Mouse (Mus musculus) stomach, embryonic 16.5 days (tissue): Measurements from ENCODE around the gene B4galt5. TPM values are rescaled to one million over a fixed set of nuclear protein-coding genes. Genes with fewer than 3 reads are reported as not detected.

Experiments used
- ATAC-seq: fragments of 200-750 bp; cut with Nextera tagmentation; 2 replicates; pipeline ENCODE4 v1.8.0; 2017; ENCODE audit warnings: moderate number of reproducible peaks, moderate TSS enrichment; ENCODE audit not compliant: insufficient read depth, low FRiP score
- H3K27ac ChIP-seq: fragments of 300-500 bp; sonication (generic); 2 replicates; pipeline ENCODE4 v1.5.1; 2014; ENCODE audit warnings: low read length
- H3K27me3 ChIP-seq: fragments of 300-500 bp; sonication (generic); 2 replicates; pipeline ENCODE4 v1.6.1; 2014; ENCODE audit warnings: low read length, control low read depth, mixed read lengths; ENCODE audit not compliant: control insufficient read depth, insufficient read depth
- H3K36me3 ChIP-seq: fragments of 300-500 bp; sonication (generic); 2 replicates; pipeline ENCODE4 v1.6.1; 2014; ENCODE audit warnings: low read length; ENCODE audit not compliant: control insufficient read depth, insufficient read depth
- H3K4me1 ChIP-seq: fragments of 300-500 bp; sonication (generic); 2 replicates; pipeline ENCODE4 v1.6.1; 2014; ENCODE audit warnings: low read length, control low read depth, mixed read lengths; ENCODE audit not compliant: control insufficient read depth, insufficient read depth
- H3K4me2 ChIP-seq: fragments of 300-500 bp; sonication (generic); 2 replicates; pipeline ENCODE4 v1.6.1; 2014; ENCODE audit warnings: low read depth, low read length, mixed read lengths
- H3K4me3 ChIP-seq: fragments of 300-500 bp; sonication (generic); replicated peaks from 2 replicates; pipeline ENCODE4 v1.5.1; 2014; ENCODE audit warnings: mild to moderate bottlenecking, low read length
- H3K9ac ChIP-seq: fragments of 300-500 bp; sonication (generic); 2 replicates; pipeline ENCODE4 v1.6.1; 2014; ENCODE audit warnings: low read length
- H3K9me3 ChIP-seq: fragments of 300-500 bp; sonication (generic); replicated peaks from 2 replicates; pipeline ENCODE4 v1.6.1; 2016; ENCODE audit warnings: low read length, control low read depth; ENCODE audit not compliant: control insufficient read depth
- WGBS: fragments of 180-500 bp; shearing (Covaris S2); extraction: QIAGEN DNeasy Blood & Tissue Kit; methylation state at CpG from one replicate; pipeline ENCODE4 v1.1.7; 2014; 5-methylcytosine and 5-hydroxymethylcytosine counted together
- polyA plus RNA-seq: library from polyadenylated mRNA; unstranded; fragments of >200 nt; fragmentation: Nextera tagmentation; extraction: Ambion mirVana; gene quantifications from 2 replicates; pipeline ENCODE4 v1.2.1, GENCODE M21; 2015

B4galt5 gene
- polyA plus RNA-seq, 1 experiment from 2014 or later = 7.5 TPM

DNA sequence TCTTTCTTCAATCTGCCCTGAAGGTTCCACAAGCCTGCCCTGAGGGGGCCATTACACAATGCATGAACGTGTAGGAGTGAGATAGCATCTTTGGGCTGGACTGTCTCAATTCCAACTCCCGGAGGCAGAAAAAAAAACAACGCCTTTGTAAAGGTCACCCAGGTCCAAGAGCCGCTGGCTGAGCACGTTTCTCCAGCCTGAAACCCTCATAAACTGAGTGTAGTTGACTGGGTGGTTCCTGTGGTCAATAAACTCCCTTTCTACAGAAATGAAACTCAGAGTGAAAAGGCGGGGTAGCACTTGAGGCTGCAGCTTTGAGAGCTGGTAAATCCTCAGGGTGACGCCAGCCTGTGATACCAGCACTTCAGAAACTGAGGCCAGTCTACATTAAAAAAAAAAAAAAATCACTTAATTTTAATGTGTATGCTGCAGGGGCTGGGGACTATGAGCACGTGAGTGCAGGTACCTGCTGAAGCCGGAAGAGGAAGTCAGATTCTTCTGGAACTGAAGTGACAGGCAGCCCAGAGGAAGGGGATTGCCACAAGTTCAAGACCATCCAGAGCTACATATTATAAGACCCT lies 2.5 kb upstream of the B4galt5 start:
- Histone ChIP-seq H3K4me1 (peaks cover 5% of the 10 kb centered on the region), H3K27ac (peak overlapping the region; percentile 21)

DNA sequence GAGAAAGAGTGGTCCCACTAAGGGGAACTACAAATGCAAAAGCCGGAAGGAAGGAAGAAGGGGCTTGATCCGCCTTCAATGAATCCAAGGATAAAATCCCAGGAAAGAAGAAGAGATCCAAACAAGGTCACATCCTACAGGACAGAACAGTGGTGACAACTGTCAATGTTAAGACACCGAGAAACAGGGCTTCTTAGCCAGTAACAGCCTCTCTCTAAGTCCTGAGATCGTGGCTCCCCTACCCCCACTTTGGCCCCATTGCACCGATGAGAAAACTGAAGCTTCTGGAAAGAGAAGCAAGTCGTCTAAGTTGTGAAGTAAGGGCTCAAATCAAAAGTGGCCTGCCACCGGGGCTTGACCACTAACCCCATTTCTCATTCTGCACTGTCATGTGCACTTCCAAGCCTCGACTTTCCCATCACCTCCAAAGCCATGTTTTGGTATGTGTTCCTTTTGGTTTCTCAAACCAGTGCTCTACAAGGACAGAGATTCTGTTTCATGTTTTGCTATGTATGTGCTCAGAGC lies 1.2 kb upstream of the B4galt5 start:
- peak overlapping the region; percentile 62 for H3K9ac ChIP-seq
- no peaks in the 10 kb centered on the region for H3K36me3 ChIP-seq
- no peak overlapping the region for H3K4me3 ChIP-seq
- ATAC-seq = no peak
- 60% methylated on average over 8 of the region's 8 CpGs for WGBS
- H3K4me2 ChIP-seq = peak overlapping the region; percentile 90; the same call in 1 of the 2 replicates
- H3K27ac ChIP-seq = no peak overlapping the region; the same call in 1 of the 2 replicates
- H3K27me3 ChIP-seq = no peaks in the 10 kb centered on the region
- H3K4me1 ChIP-seq = peaks cover 5% of the 10 kb centered on the region
- H3K9me3 ChIP-seq = no peaks in the 10 kb centered on the region

More for the DNA sequence above, 2.5 kb upstream of the B4galt5 start:
- no peak overlapping the region for H3K9ac ChIP-seq
- no peak for ATAC-seq
- H3K4me3 ChIP-seq = no peak overlapping the region
- no peaks in the 10 kb centered on the region for H3K9me3 ChIP-seq
- no peak overlapping the region for H3K4me2 ChIP-seq
- no peaks in the 10 kb centered on the region for H3K36me3 ChIP-seq
- no peaks in the 10 kb centered on the region for H3K27me3 ChIP-seq
- WGBS = 36% methylated on average over 9 of the region's 9 CpGs

DNA sequence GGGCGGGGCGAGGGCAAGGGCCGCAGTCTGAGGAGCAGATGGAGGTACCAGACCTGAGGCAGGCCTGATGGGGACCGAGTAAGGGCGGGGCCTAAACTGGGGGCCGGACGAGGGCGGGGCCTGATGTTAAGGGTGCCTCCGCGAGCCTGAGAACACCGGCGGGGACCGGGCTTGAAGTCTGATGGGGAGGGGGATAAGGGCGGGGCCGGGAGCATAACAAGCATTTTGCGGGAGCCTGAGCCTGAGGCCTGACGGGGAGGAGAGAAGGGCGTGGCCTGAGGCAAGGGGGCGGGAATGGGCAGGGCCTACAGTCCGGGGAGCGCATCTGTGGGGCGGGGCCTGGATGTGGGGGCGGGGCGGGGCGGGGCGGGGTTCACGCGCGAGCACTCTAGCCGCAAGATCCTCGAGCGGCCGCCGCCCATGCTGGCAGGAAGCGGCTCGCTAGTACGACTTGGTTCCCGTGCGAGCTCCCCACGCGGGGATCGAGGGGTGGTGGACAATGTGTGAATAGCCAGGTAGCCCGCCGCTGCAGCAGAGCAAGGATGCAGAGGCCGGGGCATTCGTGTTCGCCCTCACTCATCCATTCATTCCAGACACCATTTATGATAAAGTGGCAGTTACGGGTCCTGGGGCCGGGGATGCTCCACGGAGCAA lies 427 bp upstream of the B4galt5 start:
- Histone ChIP-seq H3K27ac (no peak overlapping the region), H3K27me3 (no peaks in the 10 kb centered on the region), H3K9me3 (no peaks in the 10 kb centered on the region), H3K4me3 (peak overlapping the region; percentile 76), H3K36me3 (no peaks in the 10 kb centered on the region), H3K9ac (peak overlapping the region; percentile 62), H3K4me1 (peaks cover 5% of the 10 kb centered on the region), H3K4me2 (peak overlapping the region; percentile 90)
- ATAC-seq = peak; percentile 98
- WGBS = under 1% methylated on average over 47 of the region's 50 CpGs

DNA sequence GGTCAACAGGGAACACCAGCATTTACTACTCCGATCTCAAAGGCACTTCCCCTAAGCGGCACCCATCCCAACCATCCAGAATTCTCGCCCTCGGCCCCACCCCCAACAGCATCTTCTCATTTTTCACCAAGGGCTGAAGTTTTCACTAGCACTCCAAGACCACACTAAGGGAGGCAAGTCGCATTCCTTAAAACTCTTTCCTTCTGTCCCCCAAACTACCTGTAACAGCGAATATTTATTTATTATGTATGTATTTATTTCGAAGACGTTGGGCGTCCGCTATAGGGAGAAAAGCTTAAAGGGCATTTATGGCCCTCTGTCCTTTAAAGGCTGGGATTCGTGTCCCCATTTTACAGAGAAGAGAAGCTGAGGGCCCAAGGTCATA lies 1.0 kb downstream of the B4galt5 start:
- Histone ChIP-seq H3K4me2 (peak overlapping the region; percentile 90), H3K36me3 (no peaks in the 10 kb centered on the region), H3K9ac (peak overlapping the region; percentile 89), H3K27me3 (no peaks in the 10 kb centered on the region), H3K9me3 (no peaks in the 10 kb centered on the region), H3K27ac (peak overlapping the region; percentile 73; the same call in 1 of the 2 replicates), H3K4me3 (peak overlapping the region; percentile 76), H3K4me1 (peaks cover 8% of the 10 kb centered on the region)
- no peak for ATAC-seq
- WGBS = 4% methylated on average over 11 of the region's 11 CpGs

DNA sequence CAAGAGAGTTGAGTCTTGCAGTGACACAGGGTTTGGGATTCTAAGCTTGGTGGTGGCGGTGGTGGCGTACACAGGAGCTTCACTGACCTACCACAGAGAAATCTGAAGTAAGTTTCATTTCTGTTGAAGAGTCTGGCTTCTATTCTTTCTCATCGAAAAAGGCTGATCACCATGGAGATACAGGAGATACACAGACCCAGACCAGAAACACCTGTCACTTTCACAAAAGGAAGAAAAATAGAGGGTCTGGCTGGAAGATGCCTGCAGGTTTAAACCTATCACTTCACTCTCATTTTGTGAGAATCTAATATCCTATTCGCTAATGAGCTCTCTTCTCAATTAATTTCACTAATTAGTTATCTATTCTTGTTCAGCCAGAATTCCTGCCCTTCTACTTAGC lies 1.6 kb downstream of the B4galt5 start:
- no peak for ATAC-seq
- Histone ChIP-seq H3K27ac (no peak overlapping the region), H3K9ac (no peak overlapping the region), H3K27me3 (no peaks in the 10 kb centered on the region), H3K4me2 (peak overlapping the region; percentile 90), H3K4me3 (peak overlapping the region; percentile 76; the same call in 1 of the 2 replicates), H3K36me3 (no peaks in the 10 kb centered on the region), H3K9me3 (no peaks in the 10 kb centered on the region), H3K4me1 (peaks cover 8% of the 10 kb centered on the region)
- 68% methylated on average over 4 of the region's 4 CpGs for WGBS

DNA sequence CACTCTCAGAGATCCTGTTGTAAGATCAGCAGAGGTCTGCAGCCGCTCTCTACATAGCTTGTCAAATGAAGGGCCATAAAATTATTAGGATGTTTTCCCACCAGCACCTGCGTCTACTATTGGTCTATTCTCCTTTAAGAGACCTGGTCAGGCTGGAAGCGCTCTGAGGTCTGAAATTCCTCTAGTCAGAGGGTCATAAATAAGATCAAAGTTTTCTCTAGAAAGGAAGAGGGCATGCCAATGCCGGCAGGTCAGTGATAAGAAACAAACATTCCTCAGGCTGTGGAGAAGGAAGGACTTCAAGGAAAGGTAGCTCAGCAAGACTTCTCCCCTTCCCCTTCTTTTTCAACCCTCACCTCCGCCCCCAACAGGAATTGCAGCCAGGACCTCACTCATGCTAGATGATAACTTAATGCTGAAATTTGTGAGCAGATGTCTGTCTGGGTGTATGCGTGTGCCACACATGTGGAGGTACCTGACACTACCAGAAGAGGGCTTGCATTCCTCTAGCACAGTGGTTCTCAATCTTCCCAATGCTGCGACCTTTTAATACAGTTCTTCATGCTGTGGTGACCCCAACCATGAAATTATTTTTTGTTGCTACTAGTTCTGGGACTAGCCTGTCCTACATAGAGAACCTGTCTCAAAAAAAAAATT lies 3.3 kb downstream of the B4galt5 start:
- Histone ChIP-seq H3K36me3 (no peaks in the 10 kb centered on the region), H3K27ac (no peak overlapping the region), H3K9me3 (no peaks in the 10 kb centered on the region), H3K4me2 (no peak overlapping the region), H3K4me3 (no peak overlapping the region), H3K4me1 (peaks cover 3% of the 10 kb centered on the region), H3K27me3 (no peaks in the 10 kb centered on the region), H3K9ac (no peak overlapping the region)
- no peak for ATAC-seq
- WGBS = 55% methylated on average over 7 of the region's 7 CpGs

DNA sequence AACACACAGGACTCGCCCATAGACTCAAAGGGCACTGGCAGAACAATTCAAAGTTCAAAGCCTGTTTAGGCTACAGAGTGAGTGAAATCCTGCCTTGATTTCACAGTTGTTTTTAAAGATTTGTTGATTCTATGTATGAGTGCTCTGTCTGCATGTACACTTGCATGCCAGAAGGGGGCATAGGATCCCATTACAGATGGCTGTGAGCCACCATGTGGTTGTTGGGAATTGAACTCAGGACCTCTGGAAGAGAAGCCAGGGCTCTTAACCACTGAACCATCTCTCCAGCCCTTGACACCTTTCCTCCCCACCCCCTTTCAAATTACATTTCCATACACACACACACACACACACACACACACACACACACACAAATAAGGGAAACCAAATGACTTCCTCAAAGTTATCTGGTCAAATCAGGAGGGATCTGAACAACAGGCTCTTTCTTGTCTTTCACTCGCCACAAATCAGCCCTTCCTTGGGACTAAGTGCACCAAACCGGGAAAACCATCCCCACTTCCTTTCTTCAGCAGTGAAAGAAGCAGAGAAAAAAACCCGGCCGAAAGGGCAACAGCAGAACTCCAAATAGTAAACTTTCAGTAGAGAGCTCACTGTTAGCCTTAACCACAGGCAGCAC lies 4.0 kb downstream of the B4galt5 start:
- 37% methylated on average over 5 of the region's 5 CpGs for WGBS
- Histone ChIP-seq H3K4me1 (peaks cover 3% of the 10 kb centered on the region), H3K27ac (no peak overlapping the region), H3K27me3 (no peaks in the 10 kb centered on the region), H3K9ac (no peak overlapping the region), H3K4me3 (no peak overlapping the region), H3K9me3 (no peaks in the 10 kb centered on the region), H3K4me2 (no peak overlapping the region), H3K36me3 (no peaks in the 10 kb centered on the region)
- no peak for ATAC-seq

DNA sequence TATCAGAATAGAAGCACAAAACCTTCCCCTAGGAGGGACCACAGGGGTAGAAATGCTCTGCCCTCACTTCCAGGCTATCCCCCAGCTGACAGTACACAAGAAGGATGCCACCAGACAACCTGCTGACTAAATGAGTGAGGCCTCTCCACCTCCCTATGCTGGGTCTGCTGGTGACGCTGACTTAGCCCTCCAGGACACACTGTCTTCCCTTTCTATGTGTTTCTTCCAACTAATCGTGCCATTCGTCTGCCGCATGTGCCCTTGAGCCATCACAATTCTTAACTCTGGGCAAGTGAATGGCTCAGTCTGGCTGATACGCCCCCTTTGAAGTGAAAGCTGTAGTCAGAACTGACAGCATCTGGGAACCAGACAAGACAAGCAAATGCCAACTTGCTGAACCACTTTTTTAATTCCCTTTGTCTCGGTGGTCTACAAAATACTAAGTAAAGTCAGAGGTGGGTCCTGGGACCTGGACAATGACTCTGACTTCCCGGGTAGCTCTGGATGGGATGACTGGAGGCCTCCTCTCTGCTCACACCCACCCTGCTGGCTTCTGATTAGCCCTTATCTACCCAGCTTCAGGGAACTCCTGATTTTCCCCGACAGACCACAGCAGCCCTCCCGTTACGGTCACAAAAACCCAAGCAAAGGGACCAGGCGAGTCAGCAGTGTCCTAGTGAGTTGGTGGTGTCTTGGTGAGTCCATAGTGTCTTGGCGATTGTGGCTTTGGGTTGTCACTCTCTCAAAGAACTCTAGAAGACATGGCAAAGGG lies 5.4 kb downstream of the B4galt5 start:
- Histone ChIP-seq H3K9me3 (no peaks in the 10 kb centered on the region), H3K27me3 (no peaks in the 10 kb centered on the region), H3K4me3 (no peak overlapping the region), H3K4me2 (no peak overlapping the region), H3K4me1 (peaks cover 3% of the 10 kb centered on the region), H3K36me3 (no peaks in the 10 kb centered on the region), H3K9ac (no peak overlapping the region), H3K27ac (no peak overlapping the region)
- ATAC-seq = no peak
- 64% methylated on average over 12 of the region's 12 CpGs for WGBS
